Mouse (Mus musculus) erythroblast, embryonic 14.5 days (primary cell): ENCODE measurements around the gene Slc6a6. TPM values are rescaled to one million over a fixed set of nuclear protein-coding genes. Genes with fewer than 3 reads are reported as not detected.
A peak's percentile ranks its signal among the peaks of the same experiment; 100 is the strongest.

Experiments
- H3K27me3 ChIP-seq: 2 replicates; pipeline ENCODE4 v1.6.1; 2012; ENCODE audit warnings: inconsistent platforms; ENCODE audit not compliant: control insufficient read depth
- H3K36me3 ChIP-seq: 2 replicates; pipeline ENCODE4 v1.6.1; 2012; ENCODE audit warnings: mild to moderate bottlenecking, inconsistent platforms; ENCODE audit not compliant: control insufficient read depth
- H3K4me1 ChIP-seq: 2 replicates; pipeline ENCODE4 v1.6.1; 2012; ENCODE audit warnings: inconsistent platforms; ENCODE audit not compliant: control insufficient read depth
- H3K4me3 ChIP-seq: replicated peaks from 2 replicates; pipeline ENCODE3; 2012; ENCODE audit warnings: moderate library complexity, mild to moderate bottlenecking, inconsistent platforms
- H3K9me3 ChIP-seq: 2 replicates; pipeline ENCODE4 v1.6.1; 2012; ENCODE audit warnings: low read length, inconsistent platforms, mixed read lengths; ENCODE audit not compliant: control insufficient read depth
- GATA1 ChIP-seq: IDR thresholded peaks from 2 replicates; pipeline ENCODE4 v1.6.1; 2012; ENCODE audit warnings: low read length, inconsistent platforms, mixed read lengths
- TAL1 ChIP-seq: IDR thresholded peaks from 3 replicates; pipeline ENCODE4 v1.6.1; 2012; ENCODE audit warnings: low read length, inconsistent platforms, mixed read lengths
- polyA plus RNA-seq: library from polyadenylated mRNA; stranded (reverse); fragments of >175 nt; gene quantifications from 2 replicates; pipeline ENCODE4 v1.2.3, GENCODE M21; 2012

Slc6a6 gene
- polyA plus RNA-seq, 1 experiment = 0.45 TPM

- H3K4me1 ChIP-seq = peaks cover 4% of the 10 kb centered on the region
- no peaks in the 10 kb centered on the region for H3K27me3 ChIP-seq
- peaks cover 17% of the 10 kb centered on the region for H3K36me3 ChIP-seq
- peaks cover 6% of the 10 kb centered on the region for H3K9me3 ChIP-seq
- TF ChIP-seq TAL1 (no peak), GATA1 (no peak)
- peak overlapping the region; percentile 12 for H3K4me3 ChIP-seq
These were observed 22.4 kb downstream of the Slc6a6 start for GRCm38 (mm10) chr6:91706072-91706776.

- peaks cover 6% of the 10 kb centered on the region for H3K9me3 ChIP-seq
- TF ChIP-seq TAL1 = no peak
- no peak for TF ChIP-seq GATA1
- peaks cover 23% of the 10 kb centered on the region for H3K36me3 ChIP-seq
- H3K4me3 ChIP-seq = no peak overlapping the region
- H3K4me1 ChIP-seq = peaks cover 3% of the 10 kb centered on the region
- H3K27me3 ChIP-seq = no peaks in the 10 kb centered on the region
These were observed 23.5 kb downstream of the Slc6a6 start for GRCm38 (mm10) chr6:91707276-91707885.

DNA sequence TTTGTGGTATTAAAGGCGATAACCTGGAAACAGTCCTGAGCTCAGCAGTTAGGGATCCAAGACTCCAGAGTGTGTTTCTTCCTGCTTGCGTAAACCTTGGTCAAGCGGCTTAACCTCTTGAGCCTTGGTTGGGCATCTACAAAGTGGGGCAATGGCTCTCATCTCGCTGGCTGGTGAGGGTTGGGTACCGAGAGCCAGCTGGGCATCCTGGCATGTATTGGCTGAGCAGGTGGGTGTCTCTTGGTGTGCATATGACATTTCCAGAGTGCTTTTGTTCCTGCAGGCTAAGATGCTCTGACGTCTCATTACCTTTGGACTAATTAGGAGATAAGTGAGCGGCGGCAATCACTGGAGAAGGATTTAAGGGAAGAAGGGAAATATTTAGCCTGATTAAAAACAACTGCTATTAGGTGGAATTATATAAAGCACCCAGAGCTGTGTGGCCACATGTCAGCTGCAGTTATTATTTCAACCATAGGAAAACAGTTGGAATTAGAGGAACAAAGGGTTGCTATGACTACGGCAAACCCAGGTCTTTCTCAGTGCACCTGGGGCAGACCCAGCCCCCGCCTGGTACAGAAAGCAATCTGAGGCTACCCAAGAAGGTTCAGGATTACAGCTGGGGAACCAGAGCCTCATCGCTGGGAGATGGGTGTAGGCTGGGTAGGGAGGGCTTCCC, 24.2 kb downstream of the Slc6a6 start:
- peaks cover 9% of the 10 kb centered on the region for H3K4me1 ChIP-seq
- no peak overlapping the region for H3K4me3 ChIP-seq
- no peaks in the 10 kb centered on the region for H3K27me3 ChIP-seq
- TF ChIP-seq TAL1 (no peak), GATA1 (no peak)
- H3K36me3 ChIP-seq = peaks cover 25% of the 10 kb centered on the region
- peaks cover 6% of the 10 kb centered on the region for H3K9me3 ChIP-seq

- peaks cover 6% of the 10 kb centered on the region for H3K9me3 ChIP-seq
- no peaks in the 10 kb centered on the region for H3K27me3 ChIP-seq
- H3K4me3 ChIP-seq = no peak overlapping the region
- H3K36me3 ChIP-seq = peaks cover 29% of the 10 kb centered on the region
- TF ChIP-seq GATA1 = no peak
- no peak for TF ChIP-seq TAL1
- H3K4me1 ChIP-seq = peaks cover 9% of the 10 kb centered on the region
These were observed 25.1 kb downstream of the Slc6a6 start for GRCm38 (mm10) chr6:91708919-91709318.

DNA sequence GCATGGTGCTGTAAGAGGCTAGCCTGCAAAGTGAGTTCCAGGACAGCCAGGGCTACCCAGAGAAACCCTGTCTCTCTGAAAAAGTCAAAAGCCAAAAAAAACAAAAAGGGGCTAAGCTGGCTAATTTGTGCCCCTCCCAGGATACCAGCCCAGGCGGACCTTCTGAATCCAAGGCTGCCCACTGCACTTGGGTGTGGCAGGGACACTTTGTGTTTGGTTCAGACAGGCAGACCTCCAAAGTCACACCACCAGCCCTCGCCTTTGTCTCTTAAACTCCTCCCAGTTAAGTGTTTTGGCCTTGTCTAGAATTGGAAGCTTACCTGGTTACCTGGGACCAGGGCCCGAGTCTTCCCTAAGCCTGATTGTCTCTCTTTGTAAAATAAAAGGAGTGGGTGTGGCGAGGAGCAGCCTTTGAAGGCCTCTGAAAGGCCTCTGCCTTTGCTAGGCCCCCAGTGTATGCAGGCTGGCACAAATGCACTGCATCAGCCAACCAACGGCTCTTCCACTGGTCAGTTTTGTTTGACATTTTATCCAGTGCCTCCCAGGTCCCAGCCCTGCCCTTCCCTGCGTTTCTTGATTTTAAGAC, 26.6 kb downstream of the Slc6a6 start:
- H3K4me1 ChIP-seq = peaks cover 9% of the 10 kb centered on the region
- TF ChIP-seq GATA1 (no peak), TAL1 (no peak)
- peaks cover 32% of the 10 kb centered on the region for H3K36me3 ChIP-seq
- H3K4me3 ChIP-seq = no peak overlapping the region
- H3K27me3 ChIP-seq = no peaks in the 10 kb centered on the region
- H3K9me3 ChIP-seq = peaks cover 6% of the 10 kb centered on the region

GRCm38 (mm10) chr6:91712097-91712854, 28.4 kb downstream of the Slc6a6 start:
- TF ChIP-seq GATA1 = no peak
- no peak for TF ChIP-seq TAL1
- Histone ChIP-seq H3K27me3 (no peaks in the 10 kb centered on the region), H3K9me3 (peaks cover 6% of the 10 kb centered on the region), H3K36me3 (peaks cover 32% of the 10 kb centered on the region), H3K4me3 (no peak overlapping the region), H3K4me1 (peaks cover 9% of the 10 kb centered on the region)

DNA sequence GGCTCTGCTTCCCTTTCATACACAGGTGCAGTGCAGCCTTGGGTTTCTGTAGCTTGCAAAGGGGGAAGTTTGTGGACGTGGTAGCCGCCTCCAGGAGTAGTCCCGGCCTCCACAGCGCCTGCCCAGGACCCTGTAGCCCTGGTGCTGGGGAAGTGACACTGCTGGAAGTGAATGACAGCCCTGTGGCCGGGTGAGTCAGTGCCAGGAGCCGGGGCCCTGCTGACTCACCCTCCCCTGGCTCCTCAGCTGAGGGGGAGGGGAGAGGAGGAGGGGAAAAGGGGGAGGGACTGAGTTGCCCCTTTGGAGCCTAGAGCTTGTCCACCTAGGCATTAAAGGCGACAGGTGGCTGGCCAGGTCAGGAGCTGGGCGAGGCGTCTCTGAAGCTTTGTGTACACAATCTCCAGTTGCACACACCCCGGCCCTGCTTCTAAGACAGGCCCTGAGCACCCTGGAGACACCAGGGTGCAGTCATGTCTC, 29.0 kb downstream of the Slc6a6 start:
- H3K9me3 ChIP-seq = peaks cover 6% of the 10 kb centered on the region
- H3K4me3 ChIP-seq = no peak overlapping the region
- H3K4me1 ChIP-seq = peaks cover 9% of the 10 kb centered on the region
- TF ChIP-seq GATA1 (no peak), TAL1 (no peak)
- no peaks in the 10 kb centered on the region for H3K27me3 ChIP-seq
- H3K36me3 ChIP-seq = peaks cover 27% of the 10 kb centered on the region

DNA sequence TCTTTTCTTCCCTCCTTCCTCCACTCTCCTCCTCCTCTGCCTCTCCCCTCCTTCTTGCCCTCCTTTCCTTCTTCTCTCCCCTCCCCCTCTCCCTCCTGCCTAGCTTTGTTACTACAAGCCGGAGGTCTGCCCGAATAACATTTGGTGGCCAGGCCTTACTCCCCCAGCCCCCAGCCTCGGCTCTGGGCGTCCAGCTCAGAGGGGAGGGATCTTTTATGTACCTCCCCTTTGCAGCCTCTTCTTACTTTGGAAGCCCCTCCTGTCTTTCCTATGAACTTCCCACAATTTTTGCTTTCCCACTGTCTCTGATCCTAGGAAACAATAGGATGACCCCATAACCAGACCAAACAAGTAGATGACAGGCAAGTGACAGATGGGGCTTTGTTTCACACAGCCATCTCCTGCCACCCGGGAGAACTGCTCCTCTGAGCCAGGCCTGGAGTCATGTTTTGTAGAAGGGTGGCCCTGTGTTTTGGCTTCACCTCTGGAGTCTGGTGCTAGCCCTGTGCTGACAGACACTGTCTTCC, 29.6 kb downstream of the Slc6a6 start:
- Histone ChIP-seq H3K9me3 (peaks cover 3% of the 10 kb centered on the region), H3K4me1 (peaks cover 9% of the 10 kb centered on the region), H3K4me3 (no peak overlapping the region), H3K36me3 (peaks cover 24% of the 10 kb centered on the region), H3K27me3 (no peaks in the 10 kb centered on the region)
- TF ChIP-seq TAL1 = no peak
- no peak for TF ChIP-seq GATA1
